Mouse (Mus musculus): Measurements from ENCODE around the gene Ktn1. TPM values are rescaled to one million over a fixed set of nuclear protein-coding genes. Genes with fewer than 3 reads are reported as not detected.

Gene Ktn1
- 14.0 and 20.2 TPM in 2 replicates for polyA plus RNA-seq (2015; fragmentation: Nextera tagmentation; extraction: Ambion mirVana)

GRCm38 (mm10) chr14:47648218-47648617 lies at the start of gene Ktn1:
Ktn1 (plus strand) TSS chr14:47648448.
- peak within 1 kb of the TSS; percentile 87 for H3K4me3 ChIP-seq (replicated peaks)
- H3K27me3 ChIP-seq: peaks cover 14% of the 10 kb centered on the region; the same call in 1 of the 2 replicates
- DNase-seq (no peak), ATAC-seq (ENCODE audit: low read depth) (no peak)
- H3K9me3 ChIP-seq (replicated peaks): no peaks in the 10 kb centered on the region
- no peaks in the 10 kb centered on the region for H3K36me3 ChIP-seq
- H3K4me2 ChIP-seq: peak within 1 kb of the TSS; percentile 97
- H3K27ac ChIP-seq: peak within 1 kb of the TSS; percentile 81
- 61% methylated on average over 5 of the region's 5 CpGs for WGBS (ENCODE audit: insufficient replicate concordance)
- peaks cover 27% of the 10 kb centered on the region for H3K4me1 ChIP-seq (replicated peaks)
- peak within 1 kb of the TSS; percentile 89 for H3K9ac ChIP-seq

DNA sequence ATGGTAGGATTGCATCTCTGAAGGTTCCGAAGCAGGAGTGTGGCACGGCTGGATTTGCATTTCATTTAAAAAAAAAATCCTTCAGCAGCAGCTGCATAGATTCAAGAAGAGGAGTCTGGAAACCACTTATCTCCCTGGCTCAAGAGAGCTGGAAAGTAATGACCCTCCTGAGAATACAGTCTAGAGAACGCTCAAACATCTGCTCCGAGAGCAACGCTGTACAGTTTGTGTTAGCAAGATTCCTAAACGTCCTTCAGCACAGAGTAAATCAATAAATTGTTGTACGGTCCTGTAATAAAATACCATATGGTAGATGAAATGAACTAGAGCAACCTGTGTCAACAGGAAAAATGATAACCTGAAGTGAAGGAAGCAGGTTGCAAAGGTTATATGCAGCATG lies 35.0 kb upstream of the Ktn1 start:
- Histone ChIP-seq H3K27me3 (0 out of 2 replicates have a peak, but pooled peaks cover 3% of the 10 kb centered on the region), H3K36me3 (no peaks in the 10 kb centered on the region), H3K4me3 (replicated peaks) (no peak overlapping the region), H3K4me2 (no peak overlapping the region), H3K4me1 (replicated peaks) (no peaks in the 10 kb centered on the region), H3K27ac (no peak overlapping the region), H3K9ac (no peak overlapping the region), H3K9me3 (replicated peaks) (no peaks in the 10 kb centered on the region)
- ATAC-seq (ENCODE audit: low read depth) (no peak), DNase-seq (no peak)
- 64% methylated on average over 7 of the region's 7 CpGs for WGBS (ENCODE audit: insufficient replicate concordance)

DNA sequence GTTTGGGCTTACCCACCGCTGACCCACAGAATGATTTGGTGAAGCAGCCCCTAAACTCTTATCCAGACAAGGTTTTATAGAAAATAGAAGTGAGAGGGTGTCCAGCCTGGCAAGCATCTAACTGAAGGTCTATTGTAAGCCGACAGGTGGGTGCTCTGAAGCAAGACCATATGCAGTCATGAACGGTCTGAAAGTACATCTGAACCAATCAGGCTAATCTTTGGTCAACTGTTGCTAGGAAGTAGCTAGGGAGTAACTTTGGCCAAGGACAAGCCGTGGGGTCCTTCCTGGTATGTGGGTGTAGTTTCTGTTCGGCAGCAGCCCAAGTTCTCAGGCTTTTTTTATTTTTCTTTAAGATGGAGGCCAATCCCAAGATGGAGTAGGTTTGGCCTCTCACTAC lies 29.4 kb upstream of the Ktn1 start:
- 65% methylated on average over 5 of the region's 5 CpGs for WGBS (ENCODE audit: insufficient replicate concordance)
- Histone ChIP-seq H3K36me3 (no peaks in the 10 kb centered on the region), H3K9ac (no peak overlapping the region), H3K4me2 (no peak overlapping the region), H3K27ac (no peak overlapping the region), H3K27me3 (0 out of 2 replicates have a peak, but pooled peaks cover 5% of the 10 kb centered on the region), H3K4me3 (replicated peaks) (no peak overlapping the region), H3K4me1 (replicated peaks) (no peaks in the 10 kb centered on the region), H3K9me3 (replicated peaks) (no peaks in the 10 kb centered on the region)
- DNase-seq: no peak
- ATAC-seq (ENCODE audit: low read depth): no peak

DNA sequence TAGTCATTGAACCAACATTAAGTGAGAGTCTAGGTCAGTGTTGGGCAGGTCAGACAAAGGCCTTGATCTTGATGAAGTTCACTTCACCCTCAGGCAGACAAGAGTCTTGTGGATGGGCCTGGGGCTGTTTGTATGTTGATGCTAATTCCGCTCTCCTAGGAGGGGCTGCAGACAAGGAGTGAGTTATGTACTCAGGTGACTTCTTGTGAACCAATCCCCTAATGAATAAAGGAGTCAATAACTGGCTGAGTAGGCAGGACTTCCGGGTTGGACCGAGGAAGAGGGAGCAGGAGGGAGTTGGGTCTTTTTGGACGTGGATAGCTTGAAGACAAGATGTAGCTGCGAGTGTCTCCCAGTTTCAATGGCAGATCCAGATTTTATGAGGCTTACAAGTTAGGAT lies 26.3 kb upstream of the Ktn1 start:
- no peak for ATAC-seq (ENCODE audit: low read depth)
- DNase-seq: no peak
- Histone ChIP-seq H3K9me3 (replicated peaks) (no peaks in the 10 kb centered on the region), H3K4me2 (no peak overlapping the region), H3K36me3 (no peaks in the 10 kb centered on the region), H3K4me1 (replicated peaks) (no peaks in the 10 kb centered on the region), H3K27me3 (0 out of 2 replicates have a peak, but pooled peaks cover 2% of the 10 kb centered on the region), H3K27ac (no peak overlapping the region), H3K4me3 (replicated peaks) (no peak overlapping the region), H3K9ac (no peak overlapping the region)
- 61% methylated on average over 5 of the region's 5 CpGs for WGBS (ENCODE audit: insufficient replicate concordance)

- H3K27me3 ChIP-seq: no peaks in the 10 kb centered on the region
- no peaks in the 10 kb centered on the region for H3K36me3 ChIP-seq
- H3K27ac ChIP-seq: no peak overlapping the region
- ATAC-seq (ENCODE audit: low read depth) (no peak), DNase-seq (no peak)
- no peaks in the 10 kb centered on the region for H3K9me3 ChIP-seq (replicated peaks)
- H3K9ac ChIP-seq: no peak overlapping the region
- H3K4me2 ChIP-seq: no peak overlapping the region
- no peak overlapping the region for H3K4me3 ChIP-seq (replicated peaks)
- WGBS (ENCODE audit: insufficient replicate concordance): 47% methylated on average over 3 of the region's 3 CpGs
- H3K4me1 ChIP-seq (replicated peaks): no peaks in the 10 kb centered on the region
Observed at GRCm38 (mm10) chr14:47624837-47625236, 23.4 kb upstream of the Ktn1 start.

- H3K4me2 ChIP-seq: no peak overlapping the region
- DNase-seq (no peak), ATAC-seq (ENCODE audit: low read depth) (no peak)
- no peak overlapping the region for H3K9ac ChIP-seq
- H3K9me3 ChIP-seq (replicated peaks): no peaks in the 10 kb centered on the region
- no peaks in the 10 kb centered on the region for H3K27me3 ChIP-seq
- WGBS (ENCODE audit: insufficient replicate concordance): 61% methylated on average over 4 of the region's 4 CpGs
- H3K4me3 ChIP-seq (replicated peaks): no peak overlapping the region
- no peaks in the 10 kb centered on the region for H3K36me3 ChIP-seq
- H3K4me1 ChIP-seq (replicated peaks): no peaks in the 10 kb centered on the region
- H3K27ac ChIP-seq: no peak overlapping the region
Observed at GRCm38 (mm10) chr14:47626143-47626542, 22.1 kb upstream of the Ktn1 start.

DNA sequence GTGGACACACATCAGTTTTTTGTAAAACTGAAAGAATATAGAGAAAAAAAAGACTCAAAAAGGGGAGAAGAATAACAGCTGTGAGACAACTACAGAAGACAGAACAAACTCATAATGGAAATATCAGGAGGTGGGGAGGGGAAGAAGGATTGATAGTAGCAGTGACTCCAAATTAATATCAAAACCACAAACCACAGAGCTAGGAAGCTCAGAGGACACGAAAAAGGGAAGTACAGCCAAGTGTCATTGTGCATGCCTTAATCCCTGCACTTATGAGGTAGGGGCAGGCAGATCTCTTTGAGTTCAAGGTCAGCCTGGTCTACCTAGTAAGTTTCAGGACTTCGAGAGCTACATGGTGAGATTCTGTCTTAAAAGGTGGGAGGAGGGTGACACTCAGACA lies 21.4 kb upstream of the Ktn1 start:
- DNase-seq (no peak), ATAC-seq (ENCODE audit: low read depth) (no peak)
- H3K27me3 ChIP-seq: no peaks in the 10 kb centered on the region
- no peak overlapping the region for H3K9ac ChIP-seq
- no peak overlapping the region for H3K4me3 ChIP-seq (replicated peaks)
- 25% methylated on average over 2 of the region's 2 CpGs for WGBS (ENCODE audit: insufficient replicate concordance)
- no peak overlapping the region for H3K4me2 ChIP-seq
- H3K27ac ChIP-seq: no peak overlapping the region
- no peaks in the 10 kb centered on the region for H3K4me1 ChIP-seq (replicated peaks)
- no peaks in the 10 kb centered on the region for H3K36me3 ChIP-seq
- no peaks in the 10 kb centered on the region for H3K9me3 ChIP-seq (replicated peaks)

GRCm38 (mm10) chr14:47627360-47627759 lies 20.9 kb upstream of the Ktn1 start:
- H3K27me3 ChIP-seq: no peaks in the 10 kb centered on the region
- no peak overlapping the region for H3K9ac ChIP-seq
- no peak for ATAC-seq (ENCODE audit: low read depth)
- no peaks in the 10 kb centered on the region for H3K9me3 ChIP-seq (replicated peaks)
- 72% methylated on average over 5 of the region's 5 CpGs for WGBS (ENCODE audit: insufficient replicate concordance)
- H3K4me1 ChIP-seq (replicated peaks): no peaks in the 10 kb centered on the region
- H3K4me3 ChIP-seq (replicated peaks): no peak overlapping the region
- H3K4me2 ChIP-seq: no peak overlapping the region
- H3K27ac ChIP-seq: no peak overlapping the region
- H3K36me3 ChIP-seq: no peaks in the 10 kb centered on the region
- no peak for DNase-seq

DNA sequence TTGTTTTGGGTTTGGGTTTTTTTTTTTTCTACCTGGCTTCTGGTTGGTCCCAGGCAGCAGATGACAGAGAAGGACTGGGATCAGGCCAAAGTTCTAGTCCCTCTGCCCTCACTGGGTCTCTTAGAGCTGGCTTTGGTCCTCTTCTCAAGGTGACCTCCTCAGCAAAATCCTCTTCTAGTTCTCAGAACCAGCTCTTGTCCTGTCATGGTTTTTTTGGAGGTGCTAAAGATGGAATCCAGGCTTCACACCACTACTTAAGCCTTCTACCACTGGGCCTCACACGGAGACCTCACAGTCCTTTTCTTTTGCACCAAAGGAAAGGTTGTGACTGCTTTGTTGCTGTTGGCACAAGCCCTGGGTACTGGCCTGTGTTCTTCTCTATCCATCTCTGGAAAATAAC lies 15.8 kb upstream of the Ktn1 start:
- Histone ChIP-seq H3K4me2 (no peak overlapping the region), H3K4me3 (replicated peaks) (no peak overlapping the region), H3K9me3 (replicated peaks) (no peaks in the 10 kb centered on the region), H3K27me3 (no peaks in the 10 kb centered on the region), H3K4me1 (replicated peaks) (peaks cover 22% of the 10 kb centered on the region), H3K36me3 (no peaks in the 10 kb centered on the region), H3K27ac (no peak overlapping the region), H3K9ac (no peak overlapping the region)
- DNase-seq: no peak
- 74% methylated on average over 1 of the region's 1 CpGs for WGBS (ENCODE audit: insufficient replicate concordance)
- no peak for ATAC-seq (ENCODE audit: low read depth)

DNA sequence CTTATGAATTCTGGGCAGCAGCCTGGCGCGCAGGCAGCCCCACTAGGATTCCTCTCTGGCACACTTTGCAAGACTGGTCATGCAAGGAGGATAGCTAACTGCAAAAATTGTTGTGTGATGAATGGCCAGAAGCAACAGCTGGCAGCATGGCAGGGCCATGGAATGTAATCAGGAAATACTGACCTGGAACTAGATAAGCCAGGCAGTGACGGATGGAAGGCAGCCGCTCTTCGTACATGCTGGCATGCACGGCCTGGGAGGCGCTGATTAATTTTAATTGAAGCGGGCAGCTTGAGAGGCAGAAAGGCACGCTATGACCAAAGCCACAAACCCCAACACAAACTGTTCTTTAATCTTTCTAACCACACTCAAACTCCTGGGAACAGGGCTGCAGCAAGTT lies 13.8 kb upstream of the Ktn1 start:
- H3K9ac ChIP-seq: no peak overlapping the region
- H3K27ac ChIP-seq: no peak overlapping the region
- WGBS (ENCODE audit: insufficient replicate concordance): 20% methylated on average over 9 of the region's 9 CpGs
- no peaks in the 10 kb centered on the region for H3K27me3 ChIP-seq
- peak; percentile 4 for DNase-seq
- peak; percentile 66 for ATAC-seq (ENCODE audit: low read depth)
- no peak overlapping the region; the same call in 1 of the 2 replicates for H3K4me2 ChIP-seq
- peaks cover 30% of the 10 kb centered on the region for H3K4me1 ChIP-seq (replicated peaks)
- no peaks in the 10 kb centered on the region for H3K9me3 ChIP-seq (replicated peaks)
- H3K36me3 ChIP-seq: no peaks in the 10 kb centered on the region
- no peak overlapping the region for H3K4me3 ChIP-seq (replicated peaks)

- WGBS (ENCODE audit: insufficient replicate concordance): 45% methylated on average over 7 of the region's 7 CpGs
Observed at GRCm38 (mm10) chr14:47634846-47635245, 13.4 kb upstream of the Ktn1 start.

DNA sequence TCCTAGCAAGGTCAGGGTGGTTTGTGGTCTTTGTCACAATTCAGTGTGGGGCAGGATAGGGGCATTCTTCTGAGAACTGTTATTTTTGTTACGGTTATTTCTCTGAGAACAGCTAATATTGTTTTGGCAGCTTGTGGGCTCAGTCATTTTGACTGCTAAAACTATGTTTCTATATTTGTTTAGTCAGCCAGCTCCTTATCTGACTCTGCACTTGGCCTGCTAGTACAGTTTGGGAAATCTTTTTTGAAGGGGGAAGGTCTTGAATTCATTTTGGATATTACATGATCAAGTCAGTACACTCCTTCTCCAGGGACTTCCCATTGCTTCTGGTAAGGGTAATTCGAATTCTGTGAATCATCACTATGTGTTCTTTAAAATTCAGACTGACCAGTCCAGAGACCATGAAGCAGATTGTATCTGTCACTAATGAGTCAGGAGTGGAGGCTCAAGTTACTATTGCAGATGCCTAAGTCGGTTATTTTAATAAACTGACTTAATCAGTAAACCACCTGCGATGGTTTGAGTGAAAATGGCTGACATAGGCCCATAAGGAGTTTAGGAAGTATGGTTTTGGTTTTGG lies 9.8 kb upstream of the Ktn1 start:
- WGBS (ENCODE audit: insufficient replicate concordance): 38% methylated on average over 4 of the region's 4 CpGs
- Histone ChIP-seq H3K36me3 (no peaks in the 10 kb centered on the region), H3K4me2 (no peak overlapping the region), H3K4me3 (replicated peaks) (no peak overlapping the region), H3K27ac (no peak overlapping the region), H3K4me1 (replicated peaks) (peaks cover 30% of the 10 kb centered on the region), H3K27me3 (no peaks in the 10 kb centered on the region), H3K9ac (no peak overlapping the region), H3K9me3 (replicated peaks) (no peaks in the 10 kb centered on the region)
- DNase-seq (no peak), ATAC-seq (ENCODE audit: low read depth) (no peak)

More at GRCm38 (mm10) chr14:47634846-47635245, 13.4 kb upstream of the Ktn1 start:
- no peak overlapping the region for H3K9ac ChIP-seq
- no peak overlapping the region; the same call in 1 of the 2 replicates for H3K27ac ChIP-seq
- no peaks in the 10 kb centered on the region for H3K27me3 ChIP-seq
- no peak overlapping the region for H3K4me3 ChIP-seq (replicated peaks)
- peak; percentile 34; the same call in 1 of the 2 replicates for ATAC-seq (ENCODE audit: low read depth)
- no peaks in the 10 kb centered on the region for H3K36me3 ChIP-seq
- DNase-seq: no peak
- peak overlapping the region; percentile 6; the same call in 1 of the 2 replicates for H3K4me2 ChIP-seq
- H3K9me3 ChIP-seq (replicated peaks): no peaks in the 10 kb centered on the region
- peaks cover 30% of the 10 kb centered on the region for H3K4me1 ChIP-seq (replicated peaks)
